Mouse (Mus musculus): Measurements from ENCODE around the gene Chrm5. TPM values are rescaled to one million over a fixed set of nuclear protein-coding genes. Genes with fewer than 3 reads are reported as not detected.
"Not testable (repeated sequence)": the region's sequence is repeated elsewhere in the genome, so short reads cannot be mapped to it uniquely, and the experiment has no call there.

Gene Chrm5
- total RNA-seq, 1 experiment from 2014 or later: not detected

DNA sequence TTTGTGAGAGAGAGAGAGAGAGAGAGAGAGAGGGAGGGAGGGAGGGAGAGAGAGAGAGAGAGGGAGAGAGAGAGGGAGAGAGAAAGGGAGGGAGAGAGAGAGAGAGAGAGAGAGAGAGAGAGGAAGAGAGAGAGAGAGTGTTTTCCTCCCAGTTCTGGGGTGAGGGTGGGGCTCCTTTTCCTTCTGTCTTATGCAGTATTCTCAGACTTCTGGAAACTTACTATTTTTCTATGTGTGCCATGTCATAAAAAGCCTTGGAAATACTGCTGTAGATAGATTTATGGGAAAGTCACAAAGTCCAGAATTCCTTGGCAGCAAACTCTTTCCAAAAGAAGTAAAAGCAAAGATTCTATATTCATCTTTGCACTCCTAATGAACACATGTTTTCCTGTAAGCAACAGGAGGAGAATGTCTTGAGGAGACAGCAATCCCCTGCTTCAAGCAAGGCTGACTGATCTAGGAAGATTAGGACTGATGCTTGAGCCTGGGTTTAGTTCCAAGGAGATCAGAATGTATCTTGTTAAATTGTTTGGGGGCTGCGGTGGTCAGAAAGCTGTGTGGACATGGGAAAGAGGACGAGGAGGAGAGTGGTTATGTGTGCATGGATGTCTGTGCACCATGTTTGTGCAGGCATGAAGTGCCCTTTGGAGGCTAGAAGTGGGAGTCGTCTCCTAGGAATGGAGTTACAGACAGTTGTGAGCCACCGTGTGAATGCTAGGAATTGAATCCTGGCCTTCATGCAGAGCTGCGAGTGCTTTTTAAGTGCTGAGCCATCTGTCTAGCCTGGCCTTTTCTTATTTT lies 2.2 kb upstream of the Chrm5 start:
- no peak for ATAC-seq (replicated peaks; ENCODE audit: low read depth, poor library complexity, severe bottlenecking)

DNA sequence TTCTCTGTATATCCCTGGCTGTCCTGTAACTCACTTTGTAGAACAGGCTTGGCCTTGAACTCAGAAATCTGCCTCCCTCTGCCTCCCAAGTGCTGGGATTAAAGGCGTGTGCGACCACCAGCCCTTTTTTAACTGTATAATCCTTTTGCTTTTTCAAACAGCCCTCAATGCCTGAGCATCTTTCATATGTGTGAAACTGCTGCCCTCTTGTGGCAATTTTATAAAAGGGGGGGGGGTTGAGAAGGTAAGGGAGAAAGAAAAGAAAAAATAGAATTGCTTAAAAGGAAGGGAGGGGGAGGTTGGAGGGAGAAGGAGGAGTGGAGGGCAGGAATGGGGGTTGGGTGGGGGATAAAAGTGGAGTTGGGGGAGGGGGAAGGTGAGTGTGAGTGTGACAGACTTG lies 995 bp upstream of the Chrm5 start:
- peak; percentile 87 for ATAC-seq (replicated peaks; ENCODE audit: low read depth, poor library complexity, severe bottlenecking)

- ATAC-seq (replicated peaks; ENCODE audit: low read depth, poor library complexity, severe bottlenecking): no peak
Observed at GRCm38 (mm10) chr2:112476554-112476953, 4.0 kb downstream of the Chrm5 start.

- ATAC-seq (replicated peaks; ENCODE audit: low read depth, poor library complexity, severe bottlenecking): no peak
Observed at GRCm38 (mm10) chr2:112474997-112475724, 5.4 kb downstream of the Chrm5 start.

DNA sequence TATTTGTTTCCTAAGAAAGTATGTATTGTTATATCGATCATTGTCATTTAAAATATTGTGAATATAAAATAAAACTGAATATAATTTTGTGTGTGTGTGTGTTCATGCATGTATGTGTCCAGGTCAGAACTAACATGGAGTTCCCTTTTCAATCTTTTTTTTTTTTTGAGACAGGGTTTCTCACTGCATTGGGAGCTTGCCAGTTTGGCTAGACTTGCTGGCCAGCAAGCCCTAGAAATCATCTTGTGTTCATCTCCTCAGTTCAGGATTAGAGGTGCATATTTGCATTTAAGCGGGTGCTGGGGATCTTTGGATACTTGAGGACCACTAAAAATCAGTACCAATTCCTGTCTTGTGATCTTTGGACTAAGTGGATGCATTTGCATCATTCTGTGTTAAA lies 8.5 kb downstream of the Chrm5 start:
- ATAC-seq (replicated peaks; ENCODE audit: low read depth, poor library complexity, severe bottlenecking): no peak

GRCm38 (mm10) chr2:112470961-112471381 lies 9.6 kb downstream of the Chrm5 start:
- no peak for ATAC-seq (replicated peaks; ENCODE audit: low read depth, poor library complexity, severe bottlenecking)

DNA sequence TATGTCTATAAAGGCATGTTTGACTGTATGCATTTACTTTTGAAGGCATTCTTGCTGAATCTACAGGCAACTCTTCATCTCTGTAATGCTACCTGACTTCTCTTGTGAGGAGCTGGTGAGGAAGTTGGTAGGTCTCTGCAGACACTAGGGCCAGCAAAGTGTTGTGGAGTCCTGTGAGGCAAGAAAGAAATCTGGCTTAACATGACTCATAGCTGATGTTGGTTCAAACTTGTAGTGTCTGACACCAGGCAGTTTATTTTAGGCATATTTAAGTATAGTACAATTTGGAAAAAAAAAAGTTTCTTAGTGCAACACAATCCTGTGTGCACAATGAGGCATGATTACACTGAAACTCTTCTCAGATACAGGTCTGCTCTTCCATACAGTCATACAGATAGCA lies 11.0 kb downstream of the Chrm5 start:
- ATAC-seq (replicated peaks; ENCODE audit: low read depth, poor library complexity, severe bottlenecking): no peak

DNA sequence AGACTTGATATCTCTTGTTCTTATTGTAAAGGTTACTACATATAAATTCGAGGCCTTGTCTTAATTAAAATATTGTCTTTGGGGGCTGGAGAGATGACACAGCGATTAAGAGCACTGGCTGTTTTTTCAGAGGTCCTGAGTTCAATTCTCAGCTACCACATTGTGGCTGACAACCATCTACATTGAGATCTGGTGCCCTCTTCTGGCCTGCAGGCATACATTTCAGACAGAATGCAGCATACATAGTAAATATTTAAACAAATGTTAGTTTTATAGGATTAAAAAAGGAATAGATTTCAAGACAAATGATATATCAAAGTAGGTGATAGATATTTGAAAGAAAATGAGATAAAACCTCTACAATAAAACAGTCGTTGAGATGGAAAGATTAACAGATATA lies 20.0 kb downstream of the Chrm5 start:
- ATAC-seq (replicated peaks; ENCODE audit: low read depth, poor library complexity, severe bottlenecking): no peak

GRCm38 (mm10) chr2:112454862-112455564 lies 25.6 kb downstream of the Chrm5 start, which contains the start of gene Emc7:
Emc7 (plus strand) TSS chr2:112454997.
- peak; percentile 98 for ATAC-seq (replicated peaks; ENCODE audit: low read depth, poor library complexity, severe bottlenecking)

DNA sequence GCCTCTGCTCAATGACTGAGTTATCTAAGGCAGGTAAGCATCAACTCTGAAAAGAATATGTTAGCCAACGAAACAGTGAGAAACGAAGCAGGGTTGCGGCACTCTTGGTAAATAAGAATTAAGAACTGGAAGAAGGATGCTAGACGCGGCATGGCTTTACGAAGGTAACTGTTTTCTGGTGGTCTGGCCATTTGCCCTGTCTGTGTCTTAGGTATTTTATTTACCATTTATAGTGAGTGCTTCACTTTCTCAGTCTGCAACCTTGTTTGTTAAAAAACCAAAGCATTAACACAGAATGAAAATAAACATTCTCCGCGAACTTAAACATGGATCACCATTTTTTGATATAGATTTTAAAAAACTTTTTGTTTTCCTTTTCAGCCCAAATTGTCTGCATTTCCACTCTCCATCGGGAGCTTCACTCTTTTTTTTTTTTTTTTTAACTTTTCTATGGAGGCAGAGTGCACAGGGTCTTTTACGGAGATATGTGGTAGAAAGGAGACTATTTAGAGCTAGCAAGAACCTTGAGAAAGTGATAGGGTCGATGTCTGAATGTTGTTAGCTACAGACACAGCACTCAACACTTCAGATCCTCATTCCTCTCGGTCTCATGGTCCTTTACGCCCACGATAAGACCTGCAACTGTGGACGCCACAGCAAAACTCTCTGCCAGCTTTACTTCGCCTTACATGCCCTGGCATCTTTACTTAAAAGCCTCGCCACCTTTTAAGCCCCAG lies 26.3 kb downstream of the Chrm5 start:
- ATAC-seq (replicated peaks; ENCODE audit: low read depth, poor library complexity, severe bottlenecking): no peak

- not testable (repeated sequence) for ATAC-seq (replicated peaks; ENCODE audit: low read depth, poor library complexity, severe bottlenecking)
Observed at GRCm38 (mm10) chr2:112452513-112452912, 28.1 kb downstream of the Chrm5 start.

DNA sequence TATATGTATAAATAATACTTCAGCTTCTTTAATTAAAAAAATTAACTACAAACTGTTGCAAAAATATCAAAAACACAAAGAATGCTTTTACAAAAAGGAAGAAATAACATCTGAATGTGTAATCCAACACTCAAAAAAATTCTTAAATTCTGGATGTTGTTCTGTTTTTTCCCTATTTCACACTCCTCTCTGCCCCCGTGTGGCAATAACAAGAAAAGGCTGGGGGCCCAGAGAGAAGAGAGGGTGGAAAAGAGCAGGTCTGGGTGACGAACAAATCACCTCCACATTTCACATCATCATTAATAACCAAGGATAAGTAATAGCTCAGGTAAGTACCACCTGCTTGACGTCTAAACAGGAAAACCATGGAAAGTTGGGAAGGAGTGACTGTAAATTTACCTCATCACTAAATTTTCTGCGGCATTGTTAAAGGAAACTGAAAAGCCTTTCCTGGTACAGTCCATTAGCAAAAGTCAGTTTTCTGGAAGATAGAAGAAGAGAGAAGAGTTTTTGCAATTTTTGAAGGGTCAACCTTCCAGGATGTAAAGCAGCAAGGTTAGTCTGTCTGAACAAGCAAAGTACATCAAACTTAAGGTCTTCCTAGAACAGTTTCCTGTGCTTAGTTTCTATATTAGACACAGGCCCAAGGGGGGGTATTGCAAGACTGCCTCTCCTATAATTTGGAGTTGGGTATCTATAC lies 30.8 kb downstream of the Chrm5 start:
- peak; percentile 64 for ATAC-seq (replicated peaks; ENCODE audit: low read depth, poor library complexity, severe bottlenecking)

GRCm38 (mm10) chr2:112448510-112449059 lies 32.0 kb downstream of the Chrm5 start:
- ATAC-seq (replicated peaks; ENCODE audit: low read depth, poor library complexity, severe bottlenecking): peak; percentile 19; the same call in 1 of the 2 replicates

DNA sequence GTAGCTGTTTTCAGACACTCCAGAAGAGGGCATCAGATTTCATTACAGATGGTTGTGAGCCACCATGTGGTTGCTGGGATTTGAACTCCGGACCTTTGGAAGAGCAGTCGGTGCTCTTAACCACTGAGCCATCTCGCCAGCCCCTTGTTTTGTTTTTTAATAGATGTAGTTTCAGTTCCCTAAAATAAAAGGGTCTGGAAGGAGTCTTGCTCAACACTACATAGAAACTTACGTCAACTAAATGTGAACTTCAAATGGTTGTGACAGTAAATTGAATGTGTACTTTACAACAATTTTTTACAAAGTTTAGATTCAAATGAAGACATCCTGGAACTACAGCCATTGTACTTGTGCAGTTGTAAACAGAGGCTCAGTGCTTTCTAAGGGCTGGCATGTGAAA lies 32.5 kb downstream of the Chrm5 start:
- ATAC-seq (replicated peaks; ENCODE audit: low read depth, poor library complexity, severe bottlenecking): peak; percentile 77

- ATAC-seq (replicated peaks; ENCODE audit: low read depth, poor library complexity, severe bottlenecking): no peak
Observed at GRCm38 (mm10) chr2:112445511-112445910, 35.1 kb downstream of the Chrm5 start.

DNA sequence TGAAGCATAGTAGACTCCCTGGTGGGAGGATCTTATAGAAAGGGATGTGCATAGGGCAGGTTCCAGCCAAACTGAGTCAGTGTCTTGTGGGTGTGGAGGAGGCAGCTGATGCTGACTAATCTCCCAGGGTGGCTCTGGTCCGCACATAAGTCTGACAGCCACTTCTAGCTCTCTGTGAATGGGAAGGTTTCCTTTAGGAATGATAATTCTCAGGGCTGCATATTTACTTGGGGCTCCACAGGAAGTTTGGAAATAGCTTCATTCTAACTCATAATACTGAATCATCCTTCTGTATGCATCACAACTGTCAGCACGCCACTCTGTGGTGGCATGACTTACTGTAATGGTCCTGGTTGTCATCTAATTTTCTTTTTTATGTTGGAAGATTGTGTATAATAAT lies 37.1 kb downstream of the Chrm5 start:
- no peak for ATAC-seq (replicated peaks; ENCODE audit: low read depth, poor library complexity, severe bottlenecking)

DNA sequence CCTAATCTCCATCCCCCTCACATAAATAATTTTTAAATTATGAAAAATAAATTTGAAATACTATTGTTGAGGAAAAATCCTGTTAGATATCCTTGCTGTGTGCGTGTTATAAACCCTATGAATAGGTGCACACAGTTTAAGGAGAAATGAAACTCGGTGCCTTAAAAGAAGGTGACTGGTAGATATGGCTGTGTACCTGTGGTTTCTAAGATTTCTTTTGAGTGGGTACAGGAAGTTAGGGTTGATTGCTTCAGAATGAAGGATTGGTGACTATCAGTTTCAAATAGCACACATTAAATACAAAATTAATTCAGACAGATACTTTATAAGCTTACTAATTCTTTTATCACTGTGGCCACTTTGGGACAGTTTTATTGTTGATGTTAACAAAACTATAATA lies 43.0 kb downstream of the Chrm5 start:
- no peak for ATAC-seq (replicated peaks; ENCODE audit: low read depth, poor library complexity, severe bottlenecking)

DNA sequence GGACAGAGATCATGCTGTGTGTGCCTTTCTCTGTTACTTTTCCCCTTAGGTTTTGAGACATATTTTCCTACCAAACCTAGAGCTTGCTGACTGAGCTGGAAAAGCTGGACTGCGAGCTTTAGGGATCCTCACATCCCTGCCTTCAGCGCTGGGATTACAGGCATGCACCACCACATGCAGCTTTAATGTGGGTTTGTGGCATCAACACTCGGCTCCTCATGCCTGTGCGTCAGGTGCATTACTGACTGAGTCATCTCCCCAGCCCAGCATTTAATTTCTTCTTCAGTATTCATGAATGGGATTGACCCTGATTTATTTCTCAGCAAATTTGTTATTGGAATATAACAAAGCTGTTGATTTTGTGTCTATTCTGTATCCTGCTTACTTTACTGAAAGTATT lies 44.3 kb downstream of the Chrm5 start:
- no peak for ATAC-seq (replicated peaks; ENCODE audit: low read depth, poor library complexity, severe bottlenecking)

DNA sequence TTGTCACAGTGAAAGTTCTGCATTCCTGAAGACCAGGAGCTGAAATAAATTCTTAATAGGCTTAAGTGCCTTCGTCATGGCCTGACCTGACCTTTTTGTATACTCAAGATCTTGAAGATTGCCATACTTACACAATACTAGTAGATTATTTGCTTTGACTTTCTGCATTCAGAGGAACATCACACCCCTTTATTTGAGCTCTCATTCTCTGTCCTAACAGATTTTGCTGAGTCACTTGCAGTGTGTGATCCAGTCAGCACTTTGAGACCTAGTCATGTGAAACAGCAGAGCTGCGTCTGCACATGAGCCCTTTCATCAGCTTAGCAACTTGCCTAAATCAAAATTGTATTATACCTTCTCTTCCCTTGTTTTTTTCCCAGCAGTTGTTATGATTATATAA lies 47.2 kb downstream of the Chrm5 start:
- 0 out of 2 replicates have a peak, but pooled peaks have one; percentile 36 for ATAC-seq (replicated peaks; ENCODE audit: low read depth, poor library complexity, severe bottlenecking)

Data from common myeloid progenitor, adult 5-6 weeks (primary cell).